Mouse (Mus musculus) heart, postnatal 0 days (tissue): Measurements from ENCODE around the gene Ccnyl1.

ENCODE experiments used
- CTCF ChIP-seq: IDR thresholded peaks from 2 replicates; pipeline ENCODE4 v1.5.1; 2016; ENCODE audit warnings: antibody characterized with exemption, control low read depth, low read depth
- EP300 ChIP-seq: IDR thresholded peaks from 2 replicates; pipeline ENCODE4 v1.6.1; 2016; ENCODE audit warnings: antibody characterized with exemption, low read depth

DNA sequence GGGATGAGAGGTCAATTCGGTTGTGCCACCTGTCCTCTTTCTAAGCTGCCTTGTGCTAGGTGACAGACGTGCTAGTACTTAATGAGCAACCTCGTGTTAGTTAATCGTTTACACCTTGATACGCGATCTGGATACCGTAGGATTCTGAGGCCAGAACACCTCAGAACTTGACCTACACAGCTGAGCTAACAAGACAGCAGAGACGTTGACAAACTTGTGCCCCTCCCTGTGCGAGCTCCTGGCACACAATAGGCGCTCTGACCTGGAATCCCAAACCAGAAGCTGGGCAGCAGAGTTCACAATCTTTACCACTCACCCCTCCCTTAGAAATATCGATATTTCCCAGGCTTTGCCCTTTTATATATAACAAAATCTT, 47.9 kb downstream of the Ccnyl1 start:
- TF ChIP-seq CTCF: no peak
- TF ChIP-seq EP300: no peak
